8 mouse cellular contexts compared by ENCODE assay signal in genomic region chr13:54693558-54694347, GRCm38 (mm10). TPM values are rescaled to one million over a fixed set of nuclear protein-coding genes. Genes with fewer than 3 reads are reported as not detected.
DNase-seq lines count a peak whose midpoint lies in the region; ATAC-seq lines count a peak whose summit lies in the region.

Rnf44 (minus strand) TSS chr13:54693907.

- intact Hi-C loops in heart, postnatal 14 days (cut with DNase I) = no loop called here

- under 1% methylated on average over 66 of the region's 92 CpGs for WGBS in forebrain, embryonic 14.5 days
- WGBS in neural tube, embryonic 15.5 days = under 1% methylated on average over 87 of the region's 92 CpGs

- peak within 1 kb of the TSS; percentile 89 for H3K27ac ChIP-seq in forebrain, embryonic 14.5 days (ENCODE audit: low read depth, low read length)
- H3K27ac ChIP-seq in neural tube, embryonic 15.5 days (replicated peaks) = peak within 1 kb of the TSS; percentile 98

- ATAC-seq in forebrain, embryonic 14.5 days = peak; percentile 97
- peak; percentile 96 for ATAC-seq in neural tube, embryonic 15.5 days (ENCODE audit: low FRiP score)

- peak within 1 kb of the TSS; percentile 98 for H3K9ac ChIP-seq in forebrain, embryonic 14.5 days (ENCODE audit: low read length)
- H3K9ac ChIP-seq in neural tube, embryonic 15.5 days (replicated peaks) = peak within 1 kb of the TSS; percentile 97

- no peaks in the 10 kb centered on the region for H3K9me3 ChIP-seq in forebrain, embryonic 14.5 days (replicated peaks; ENCODE audit: control insufficient read depth, low read length)
- no peaks in the 10 kb centered on the region for H3K9me3 ChIP-seq in neural tube, embryonic 15.5 days (replicated peaks)

- peaks cover 15% of the 10 kb centered on the region for H3K4me1 ChIP-seq in forebrain, embryonic 14.5 days (ENCODE audit: control insufficient read depth, insufficient read depth, low read length)
- peaks cover 39% of the 10 kb centered on the region for H3K4me1 ChIP-seq in neural tube, embryonic 15.5 days

- H3K27me3 ChIP-seq in forebrain, embryonic 14.5 days (replicated peaks; ENCODE audit: control insufficient read depth, insufficient read depth, low read length) = no peaks in the 10 kb centered on the region
- H3K27me3 ChIP-seq in neural tube, embryonic 15.5 days (replicated peaks) = no peaks in the 10 kb centered on the region

- peak within 1 kb of the TSS; percentile 96 for H3K4me2 ChIP-seq in forebrain, embryonic 14.5 days (ENCODE audit: low read length)
- peak within 1 kb of the TSS; percentile 91 for H3K4me2 ChIP-seq in neural tube, embryonic 15.5 days

- DNase-seq in ES-CJ7 (ENCODE audit: low read depth, low spot score) = peak; percentile 99
- DNase-seq in cerebellum, adult 11 months = peak; percentile 99
- peak; percentile 99 for DNase-seq in forebrain, embryonic 14.5 days (ENCODE audit: low spot score)
- peak; percentile 99 for DNase-seq in heart, postnatal 14 days
- peak; percentile 99 for DNase-seq in layer of hippocampus, adult 11-12 months (ENCODE audit: low spot score)
- DNase-seq in lung, adult 18-20 months = peak; percentile 99
- DNase-seq in testis, postnatal 14 days (ENCODE audit: low spot score) = peak; percentile 99

- H3K4me3 ChIP-seq in forebrain, embryonic 14.5 days (ENCODE audit: low read depth, low read length) = peak within 1 kb of the TSS; percentile 100
- peak within 1 kb of the TSS; percentile 79 for H3K4me3 ChIP-seq in neural tube, embryonic 15.5 days (replicated peaks)

- no peaks in the 10 kb centered on the region for H3K36me3 ChIP-seq in forebrain, embryonic 14.5 days (ENCODE audit: control insufficient read depth, insufficient read depth, low read length)
- H3K36me3 ChIP-seq in neural tube, embryonic 15.5 days = no peaks in the 10 kb centered on the region

RNA-seq across cellular contexts. Expression of gene Rnf44, which starts in this region (rescaled TPM):
- 73.5 and 86.4 TPM in 2 replicates for polyA plus RNA-seq in forebrain, embryonic 14.5 days (2014; fragmentation: Nextera tagmentation; extraction: Ambion mirVana)
- total RNA-seq in heart, postnatal 14 days (2021) = 10 to 100 TPM; 55.6 to 57.8 TPM
- polyA plus RNA-seq in neural tube, embryonic 15.5 days (2015; fragmentation: Nextera tagmentation; extraction: Ambion mirVana) = 73.5 and 76.3 TPM in 2 replicates

Comparison
In these comparisons a context has a peak if more than half of its experiments do, and no peak if none do; other contexts are left out.
1. Peak in every context shown above with its lines: DNase-seq, ATAC-seq, H3K4me3 ChIP-seq and H3K27ac ChIP-seq.